Mouse (Mus musculus) limb, embryonic 12.5 days (tissue): ENCODE data around the gene Frat1. TPM values are rescaled to one million over a fixed set of nuclear protein-coding genes. Genes with fewer than 3 reads are reported as not detected.
A peak's percentile ranks its signal among the peaks of the same experiment; 100 is the strongest.

Experiments
- ATAC-seq: fragments of 200-750 bp; cut with Nextera tagmentation; 2 replicates; pipeline ENCODE4 v1.8.0; 2017; ENCODE audit warnings: low read depth, moderate TSS enrichment; ENCODE audit not compliant: insufficient number of reproducible peaks, insufficient read depth, low FRiP score, low TSS enrichment
- H3K27ac ChIP-seq: fragments of 300-500 bp; sonication (generic); 2 replicates; pipeline ENCODE4 v1.5.1; 2016; ENCODE audit warnings: mild to moderate bottlenecking, moderate library complexity
- H3K27me3 ChIP-seq: fragments of 300-500 bp; sonication (generic); 2 replicates; pipeline ENCODE4 v1.6.1; 2016; ENCODE audit warnings: mild to moderate bottlenecking, moderate library complexity
- H3K36me3 ChIP-seq: fragments of 300-500 bp; sonication (generic); 2 replicates; pipeline ENCODE4 v1.6.1; 2016; ENCODE audit warnings: mild to moderate bottlenecking, moderate library complexity
- H3K4me1 ChIP-seq: fragments of 300-500 bp; sonication (generic); replicated peaks from 2 replicates; pipeline ENCODE4 v1.6.1; 2016
- H3K4me2 ChIP-seq: fragments of 300-500 bp; sonication (generic); 2 replicates; pipeline ENCODE4 v1.6.1; 2016; ENCODE audit warnings: mild to moderate bottlenecking, moderate library complexity
- H3K4me3 ChIP-seq: fragments of 300-500 bp; sonication (generic); replicated peaks from 2 replicates; pipeline ENCODE4 v1.5.1; 2016; ENCODE audit warnings: mild to moderate bottlenecking
- H3K9ac ChIP-seq: fragments of 300-500 bp; sonication (generic); replicated peaks from 2 replicates; pipeline ENCODE4 v1.6.1; 2016; ENCODE audit warnings: mild to moderate bottlenecking, moderate library complexity
- H3K9me3 ChIP-seq: fragments of 300-500 bp; sonication (generic); 2 replicates; pipeline ENCODE4 v1.6.1; 2016; ENCODE audit warnings: mild to moderate bottlenecking, moderate library complexity
- WGBS: fragments of 180-500 bp; shearing (Covaris S2); methylation state at CpG from one replicate; pipeline ENCODE4 v1.1.7; 2016; 5-methylcytosine and 5-hydroxymethylcytosine counted together
- polyA plus RNA-seq: library from polyadenylated mRNA; unstranded; fragments of >200 nt; fragmentation: Nextera tagmentation; extraction: Ambion mirVana; gene quantifications from 2 replicates; pipeline ENCODE4 v1.2.1, GENCODE M21; 2016

The Frat1 gene
- polyA plus RNA-seq, 1 experiment from 2014 or later: 6.2 TPM

DNA sequence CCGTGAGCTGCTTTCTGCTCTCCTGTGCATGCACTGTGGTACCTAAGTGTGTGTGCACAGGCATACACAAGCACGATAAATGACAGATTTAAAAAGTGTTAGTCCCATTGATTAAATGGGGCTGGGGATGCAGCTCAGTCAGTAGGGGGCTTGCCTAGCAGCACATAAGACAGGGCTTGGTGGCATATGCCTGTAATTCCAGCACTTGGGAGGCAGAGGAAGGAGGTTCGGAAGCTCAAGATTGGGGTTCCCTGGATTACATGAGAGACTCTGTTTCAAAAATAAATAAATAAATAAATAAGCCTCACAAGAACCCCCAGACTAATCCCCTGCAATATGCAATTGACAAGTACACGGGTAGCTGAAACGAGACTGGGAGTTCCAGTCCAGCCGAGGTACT, 29.3 kb upstream of the Frat1 start:
- peaks cover under 1% of the 10 kb centered on the region; the same call in 1 of the 2 replicates for H3K9me3 ChIP-seq
- peaks cover 16% of the 10 kb centered on the region for H3K4me1 ChIP-seq
- no peak overlapping the region for H3K27ac ChIP-seq
- H3K9ac ChIP-seq: no peak overlapping the region; the same call in 1 of the 2 replicates
- no peak for ATAC-seq
- H3K36me3 ChIP-seq: no peaks in the 10 kb centered on the region
- H3K27me3 ChIP-seq: peaks cover 8% of the 10 kb centered on the region; the same call in 1 of the 2 replicates
- peak overlapping the region; percentile 90 for H3K4me3 ChIP-seq
- WGBS: 51% methylated on average over 6 of the region's 6 CpGs
- peak overlapping the region; percentile 70 for H3K4me2 ChIP-seq

DNA sequence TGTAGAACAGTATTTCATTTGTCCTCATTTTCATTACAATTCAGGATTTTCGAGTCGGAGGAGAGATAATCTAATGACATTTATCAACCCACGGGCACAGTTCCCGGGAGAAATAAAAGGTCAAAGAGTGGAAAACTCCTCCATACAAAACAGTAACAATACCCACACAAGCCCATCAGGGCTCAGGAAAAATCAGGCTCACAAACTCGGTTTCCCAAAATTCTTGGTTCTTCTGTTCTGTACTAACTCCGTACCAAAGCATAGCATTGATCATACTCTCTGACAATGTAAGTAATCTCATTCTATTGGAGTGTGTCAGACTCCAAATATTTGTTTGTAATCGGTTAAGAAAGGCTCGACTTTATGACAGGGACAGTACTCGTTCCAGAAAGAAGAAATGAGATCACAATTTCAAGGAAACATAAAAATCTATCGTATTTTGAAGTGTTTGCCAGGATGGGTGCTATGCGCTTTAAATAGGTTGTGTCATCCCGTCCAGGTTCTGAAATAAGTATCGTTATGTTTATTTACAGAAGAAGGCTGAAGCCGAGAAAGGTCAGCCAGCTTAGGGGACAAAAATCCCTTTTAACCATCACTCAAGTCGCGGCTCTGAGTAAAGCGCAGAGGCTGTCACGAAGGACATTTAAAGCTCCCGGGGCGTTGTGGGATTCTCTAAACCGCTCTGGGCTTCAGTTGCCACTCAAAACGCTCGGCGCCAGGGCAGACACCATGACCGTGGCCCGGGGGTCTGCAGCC, 28.6 kb upstream of the Frat1 start:
- peak overlapping the region; percentile 82 for H3K9ac ChIP-seq
- ATAC-seq: no peak
- WGBS: 10% methylated on average over 26 of the region's 26 CpGs
- peaks cover 16% of the 10 kb centered on the region for H3K4me1 ChIP-seq
- peak overlapping the region; percentile 70 for H3K4me2 ChIP-seq
- peaks cover 8% of the 10 kb centered on the region; the same call in 1 of the 2 replicates for H3K27me3 ChIP-seq
- H3K27ac ChIP-seq: peak overlapping the region; percentile 76
- H3K9me3 ChIP-seq: peaks cover 6% of the 10 kb centered on the region
- H3K4me3 ChIP-seq: peak overlapping the region; percentile 90
- no peaks in the 10 kb centered on the region for H3K36me3 ChIP-seq

DNA sequence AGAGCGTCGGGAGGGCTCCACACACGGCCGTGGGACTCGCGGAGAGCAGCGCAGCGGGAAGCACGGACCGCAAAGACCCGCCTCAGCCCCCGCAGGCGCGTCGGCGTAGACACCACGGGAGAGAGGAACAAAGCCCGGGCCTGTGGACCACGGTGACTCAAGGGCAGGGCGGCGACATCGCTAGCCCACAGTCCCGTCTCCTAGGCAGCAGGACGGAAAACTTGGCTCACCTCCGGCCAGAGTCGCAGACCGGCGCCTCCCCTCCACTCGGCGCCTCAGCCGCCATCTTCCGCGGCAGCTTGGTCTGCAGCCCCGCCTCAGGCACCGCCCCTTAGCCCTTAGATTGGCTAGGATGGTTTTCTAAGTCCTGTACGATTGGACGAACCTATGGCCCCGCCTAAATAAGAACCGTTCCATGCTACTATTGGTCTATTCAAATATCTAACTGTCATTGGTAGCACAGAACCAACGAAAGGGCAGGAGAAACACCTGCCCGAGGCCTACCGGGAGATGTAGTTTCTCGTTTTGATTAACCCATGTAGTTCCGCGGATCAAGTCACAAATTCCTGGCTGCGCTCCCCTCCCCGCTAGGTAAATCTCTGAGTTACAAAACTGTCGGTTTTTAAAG, 27.9 kb upstream of the Frat1 start, which contains the start of gene Arhgap19:
TSS of gene Arhgap19 (minus strand) at position 306 of the 628 bp plus-strand sequence.
- Histone ChIP-seq H3K27ac (peak within 1 kb of the TSS; percentile 76), H3K27me3 (peaks cover 6% of the 10 kb centered on the region; the same call in 1 of the 2 replicates), H3K4me1 (peaks cover 16% of the 10 kb centered on the region), H3K9ac (peak within 1 kb of the TSS; percentile 82), H3K4me3 (peak within 1 kb of the TSS; percentile 90), H3K9me3 (peaks cover 6% of the 10 kb centered on the region), H3K36me3 (no peaks in the 10 kb centered on the region), H3K4me2 (peak within 1 kb of the TSS; percentile 70)
- under 1% methylated on average over 44 of the region's 48 CpGs for whole genome bisulfite sequencing
- peak; percentile 100 for ATAC-seq

DNA sequence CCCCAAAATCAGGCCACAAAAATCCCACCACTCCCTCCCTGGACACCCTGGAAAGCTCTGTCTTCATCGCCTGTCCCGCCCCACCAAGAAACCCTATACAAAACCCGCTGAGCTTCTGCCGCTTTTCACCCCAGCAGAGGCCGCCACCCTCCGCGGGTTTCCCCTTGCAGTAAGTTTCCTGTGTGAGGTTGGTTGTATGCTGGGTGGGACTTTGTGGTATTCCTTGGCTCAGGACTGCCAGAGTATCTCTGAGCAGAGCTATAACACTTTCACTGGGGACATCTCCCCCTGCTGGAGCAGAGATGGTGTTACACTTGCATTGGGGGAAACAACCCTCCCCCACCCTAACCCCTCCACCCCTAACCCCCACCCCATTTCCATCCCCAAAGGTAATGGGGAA, 26.4 kb upstream of the Frat1 start:
- no peaks in the 10 kb centered on the region for H3K36me3 ChIP-seq
- peaks cover 4% of the 10 kb centered on the region; the same call in 1 of the 2 replicates for H3K27me3 ChIP-seq
- no peak overlapping the region for H3K4me3 ChIP-seq
- no peak overlapping the region for H3K27ac ChIP-seq
- no peak overlapping the region for H3K4me2 ChIP-seq
- H3K9me3 ChIP-seq: peaks cover 6% of the 10 kb centered on the region
- H3K4me1 ChIP-seq: peaks cover 16% of the 10 kb centered on the region
- ATAC-seq: no peak
- WGBS: 44% methylated on average over 7 of the region's 7 CpGs
- H3K9ac ChIP-seq: no peak overlapping the region

DNA sequence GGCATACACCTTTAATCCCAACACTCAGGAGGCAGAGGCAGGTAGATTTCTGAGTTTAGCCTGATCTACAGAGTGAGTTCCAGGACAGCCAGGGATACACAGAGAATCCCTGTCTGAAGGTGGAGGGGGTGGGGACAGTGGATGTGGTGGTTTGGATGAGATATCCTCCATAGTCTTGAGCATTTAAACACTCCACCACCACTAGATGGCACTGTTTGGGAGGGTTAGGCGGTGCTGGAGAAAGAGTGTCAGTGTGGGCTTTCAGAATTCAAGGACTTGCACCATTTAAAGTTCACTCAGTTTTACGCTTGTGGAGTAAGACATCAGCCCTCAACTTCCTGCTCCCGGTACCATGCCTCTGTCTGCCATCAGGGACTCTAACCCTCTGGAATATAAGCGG, 23.9 kb upstream of the Frat1 start:
- H3K4me2 ChIP-seq: no peak overlapping the region
- H3K36me3 ChIP-seq: no peaks in the 10 kb centered on the region
- 90% methylated on average over 4 of the region's 4 CpGs for WGBS
- no peak for ATAC-seq
- peaks cover 6% of the 10 kb centered on the region for H3K9me3 ChIP-seq
- no peaks in the 10 kb centered on the region for H3K27me3 ChIP-seq
- H3K4me1 ChIP-seq: peaks cover 5% of the 10 kb centered on the region; the same call in 1 of the 2 replicates
- no peak overlapping the region for H3K9ac ChIP-seq
- H3K4me3 ChIP-seq: no peak overlapping the region
- H3K27ac ChIP-seq: no peak overlapping the region

DNA sequence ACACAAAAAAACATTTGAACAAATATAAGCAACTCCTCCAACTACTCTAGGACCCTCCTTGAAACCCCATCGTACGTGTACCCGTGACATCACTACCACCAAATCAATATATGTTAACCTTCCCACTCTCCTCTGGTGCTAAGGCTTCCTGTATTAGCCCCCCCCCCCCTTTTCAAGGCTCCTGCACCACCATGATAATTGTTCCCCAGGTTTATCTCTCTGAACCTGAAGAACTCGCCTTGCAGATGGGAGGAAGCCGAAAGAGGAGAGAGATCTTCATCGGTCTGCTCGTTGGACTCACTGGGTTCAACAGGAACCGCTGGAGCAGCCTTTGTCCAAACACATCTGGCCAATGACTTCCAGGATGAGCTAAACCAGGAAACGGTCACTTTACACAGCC, 22.3 kb upstream of the Frat1 start:
- Histone ChIP-seq H3K4me3 (no peak overlapping the region), H3K36me3 (no peaks in the 10 kb centered on the region), H3K9ac (no peak overlapping the region)

DNA sequence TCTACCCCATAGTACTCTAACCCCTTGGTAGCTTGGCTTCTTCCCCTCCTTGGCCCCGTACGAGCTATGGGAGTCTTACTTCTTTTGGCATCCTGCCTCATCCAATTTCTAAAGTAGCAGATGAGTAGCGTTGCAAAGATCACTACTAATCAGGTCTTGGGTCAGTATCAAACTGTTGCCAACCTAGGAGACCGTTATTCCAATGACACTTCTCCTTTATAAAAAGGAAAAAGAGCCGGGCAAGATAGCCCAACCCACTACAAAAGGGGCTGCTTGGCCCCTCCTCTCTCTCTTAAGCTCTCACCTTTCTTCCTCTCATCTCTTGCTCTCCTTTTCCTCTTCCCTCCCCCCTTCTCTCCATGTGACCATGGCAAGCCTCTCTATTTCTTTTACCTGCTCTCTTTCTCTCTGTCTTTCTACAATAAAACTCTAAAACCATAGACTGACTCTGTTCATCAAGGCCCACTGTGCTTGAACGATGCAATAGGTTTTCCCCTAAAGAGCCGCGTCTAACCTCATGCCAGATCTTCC, 21.6 kb upstream of the Frat1 start:
- no peaks in the 10 kb centered on the region for H3K4me1 ChIP-seq
- H3K27ac ChIP-seq: no peak overlapping the region
- H3K27me3 ChIP-seq: no peaks in the 10 kb centered on the region
- no peak overlapping the region for H3K9ac ChIP-seq
- no peak overlapping the region for H3K4me3 ChIP-seq
- ATAC-seq: no peak
- peaks cover 6% of the 10 kb centered on the region for H3K9me3 ChIP-seq
- H3K4me2 ChIP-seq: no peak overlapping the region
- no peaks in the 10 kb centered on the region for H3K36me3 ChIP-seq
- 78% methylated on average over 8 of the region's 8 CpGs for WGBS

More for the DNA sequence above, 22.3 kb upstream of the Frat1 start:
- H3K4me2 ChIP-seq: no peak overlapping the region
- H3K9me3 ChIP-seq: peaks cover 6% of the 10 kb centered on the region
- no peak overlapping the region for H3K27ac ChIP-seq
- no peak for ATAC-seq
- H3K27me3 ChIP-seq: no peaks in the 10 kb centered on the region
- WGBS: 93% methylated on average over 9 of the region's 9 CpGs
- no peaks in the 10 kb centered on the region for H3K4me1 ChIP-seq

DNA sequence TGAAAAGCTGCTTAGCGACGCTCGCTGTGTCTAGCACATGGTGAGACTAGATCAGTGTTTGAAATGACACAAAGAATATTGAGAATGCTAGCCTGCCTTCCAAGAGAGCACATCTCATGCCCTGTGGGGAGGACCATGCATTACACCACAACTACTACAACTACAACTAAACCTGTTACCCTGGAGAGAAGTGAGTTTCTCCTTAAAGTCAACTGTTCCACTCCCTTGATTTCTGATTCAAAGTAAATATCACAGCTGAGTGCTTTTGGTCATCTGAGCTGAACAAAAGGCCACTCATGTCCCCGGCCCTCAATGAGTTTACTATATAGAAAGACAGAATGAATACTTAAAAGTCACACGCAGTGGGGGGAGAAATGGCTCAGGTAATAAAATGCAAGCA, 19.7 kb upstream of the Frat1 start:
- Histone ChIP-seq H3K9ac (no peak overlapping the region), H3K4me2 (no peak overlapping the region), H3K27me3 (no peaks in the 10 kb centered on the region), H3K4me3 (no peak overlapping the region), H3K4me1 (no peaks in the 10 kb centered on the region), H3K36me3 (no peaks in the 10 kb centered on the region), H3K9me3 (peaks cover 12% of the 10 kb centered on the region), H3K27ac (no peak overlapping the region)
- WGBS: 88% methylated on average over 5 of the region's 5 CpGs
- ATAC-seq: no peak

DNA sequence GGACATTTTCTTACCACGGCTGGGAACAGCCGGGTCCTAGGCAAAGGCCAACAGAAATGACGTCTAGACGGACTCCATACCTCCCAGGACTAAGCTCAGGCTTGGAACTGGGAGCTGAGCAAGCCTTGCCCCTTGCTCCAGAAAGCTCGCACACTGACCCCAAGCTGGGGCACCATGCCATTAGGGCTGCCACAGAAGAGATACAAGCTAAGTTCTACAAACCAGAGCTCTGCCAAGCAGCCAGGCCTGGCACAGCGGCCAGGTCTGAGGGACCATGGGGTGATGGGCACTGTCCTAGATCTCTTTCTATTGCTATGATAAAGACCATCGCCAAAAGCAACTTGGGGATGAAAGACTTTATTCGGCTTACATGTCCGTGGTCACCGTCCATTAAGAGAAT, 17.2 kb upstream of the Frat1 start:
- 87% methylated on average over 10 of the region's 10 CpGs for WGBS
- peaks cover 14% of the 10 kb centered on the region for H3K4me1 ChIP-seq
- no peak overlapping the region for H3K4me3 ChIP-seq
- no peak overlapping the region for H3K9ac ChIP-seq
- ATAC-seq: no peak
- 0 out of 2 replicates have a peak, but pooled peaks cover 5% of the 10 kb centered on the region for H3K9me3 ChIP-seq
- no peak overlapping the region for H3K4me2 ChIP-seq
- H3K27ac ChIP-seq: no peak overlapping the region
- no peaks in the 10 kb centered on the region for H3K27me3 ChIP-seq
- H3K36me3 ChIP-seq: no peaks in the 10 kb centered on the region

DNA sequence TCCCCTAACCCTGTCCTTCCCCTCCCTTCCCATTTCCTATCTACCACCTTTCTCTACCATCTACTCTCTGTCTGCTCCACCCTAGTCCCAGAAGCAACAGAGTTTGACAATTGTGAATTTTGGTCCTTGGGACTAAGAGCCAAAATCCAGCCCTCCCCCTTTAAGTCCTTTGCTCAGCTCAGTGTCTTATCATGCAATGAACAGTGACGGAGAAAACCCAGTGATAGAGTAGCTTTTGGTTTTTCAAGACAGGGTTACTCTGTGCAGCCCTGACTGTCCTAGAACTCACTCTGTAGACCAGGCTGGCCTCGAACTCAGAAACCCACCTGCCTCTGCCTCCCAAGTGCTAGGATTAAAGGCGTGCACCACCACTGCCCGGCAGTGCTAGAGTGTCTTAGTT, 16.4 kb upstream of the Frat1 start:
- Histone ChIP-seq H3K36me3 (no peaks in the 10 kb centered on the region), H3K9me3 (0 out of 2 replicates have a peak, but pooled peaks cover 5% of the 10 kb centered on the region), H3K9ac (no peak overlapping the region), H3K4me1 (peaks cover 18% of the 10 kb centered on the region), H3K27ac (no peak overlapping the region), H3K27me3 (no peaks in the 10 kb centered on the region), H3K4me3 (no peak overlapping the region), H3K4me2 (no peak overlapping the region)
- ATAC-seq: no peak
- WGBS: 90% methylated on average over 4 of the region's 4 CpGs

DNA sequence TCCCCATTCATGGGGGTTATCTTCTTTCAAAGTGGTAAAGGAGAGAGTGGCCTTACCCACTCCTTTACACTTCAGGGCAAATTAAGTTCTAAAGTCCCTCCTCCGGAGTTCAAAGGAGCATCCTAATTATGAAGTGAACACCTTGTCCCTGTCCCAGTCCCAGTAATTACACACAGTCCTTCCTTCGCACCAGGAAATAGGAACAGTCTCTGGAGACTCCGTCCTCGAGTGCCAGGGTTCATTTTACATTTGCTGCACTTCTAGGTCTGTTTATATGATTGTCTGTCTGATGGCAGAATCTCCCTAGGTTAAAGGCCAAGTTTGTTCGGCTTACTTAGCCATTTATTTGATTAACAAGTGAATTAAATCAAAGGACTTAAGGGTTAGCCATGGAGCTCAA, 13.4 kb upstream of the Frat1 start:
- no peak overlapping the region for H3K9ac ChIP-seq
- no peak overlapping the region for H3K4me3 ChIP-seq
- ATAC-seq: no peak
- no peak overlapping the region for H3K27ac ChIP-seq
- H3K4me1 ChIP-seq: peaks cover 22% of the 10 kb centered on the region
- 0 out of 2 replicates have a peak, but pooled peaks cover 5% of the 10 kb centered on the region for H3K9me3 ChIP-seq
- no peaks in the 10 kb centered on the region for H3K36me3 ChIP-seq
- 58% methylated on average over 5 of the region's 5 CpGs for WGBS
- no peak overlapping the region for H3K4me2 ChIP-seq
- peaks cover 8% of the 10 kb centered on the region for H3K27me3 ChIP-seq
